Mouse (Mus musculus) stomach, postnatal 0 days (tissue): ENCODE measurements around the gene Als2cr12.

Experiments used
- CTCF ChIP-seq: IDR thresholded peaks from 2 replicates; pipeline ENCODE4 v1.5.1; 2016; ENCODE audit warnings: antibody characterized with exemption, low read depth, mild to moderate bottlenecking, moderate library complexity
- EP300 ChIP-seq: optimal IDR thresholded peaks from 2 replicates; pipeline ENCODE3; 2016; ENCODE audit warnings: antibody characterized with exemption

GRCm38 (mm10) chr1:58722115-58722938 lies 26.5 kb upstream of the Als2cr12 start:
- TF ChIP-seq CTCF (no peak), EP300 (no peak)
